Mouse (Mus musculus) ZHBTc4 (cell line): ENCODE data around the gene Cacnb3.

Experiments used
- DNase-seq: peaks from one replicate; pipeline ENCODE4 v3.0.0-alpha.2; 2011; ENCODE audit warnings: low read depth, low spot score

The Cacnb3 gene

GRCm38 (mm10) chr15:98675634-98676250 lies 45.1 kb downstream of the Cacnb3 start:
- DNase-seq = no peak

- DNase-seq = no peak
Measured at GRCm38 (mm10) chr15:98676471-98676870, 45.8 kb downstream of the Cacnb3 start.

GRCm38 (mm10) chr15:98676940-98677728 lies 46.5 kb downstream of the Cacnb3 start, which contains the start of gene Rnd1:
Gene Rnd1 (minus strand): TSS chr15:98677461.
- peak; percentile 96 for DNase-seq

- no peak for DNase-seq
Measured at GRCm38 (mm10) chr15:98677977-98678376, 47.3 kb downstream of the Cacnb3 start.

GRCm38 (mm10) chr15:98680660-98681059 lies 50.0 kb downstream of the Cacnb3 start:
- no peak for DNase-seq

- DNase-seq = no peak
Measured at GRCm38 (mm10) chr15:98681633-98682032, 51.0 kb downstream of the Cacnb3 start.

- no peak for DNase-seq
Measured at GRCm38 (mm10) chr15:98683177-98683576, 52.5 kb downstream of the Cacnb3 start.

- no peak for DNase-seq
Measured at GRCm38 (mm10) chr15:98683746-98684145, 53.1 kb downstream of the Cacnb3 start.

GRCm38 (mm10) chr15:98685926-98686325 lies 55.3 kb downstream of the Cacnb3 start:
- DNase-seq = peak; percentile 83

GRCm38 (mm10) chr15:98689682-98690081 lies 59.0 kb downstream of the Cacnb3 start:
- no peak for DNase-seq

- DNase-seq = peak; percentile 29
Measured at GRCm38 (mm10) chr15:98691486-98692147, 61.0 kb downstream of the Cacnb3 start.

- no peak for DNase-seq
Measured at GRCm38 (mm10) chr15:98692171-98692715, 61.6 kb downstream of the Cacnb3 start.
